Mouse (Mus musculus): ENCODE data around the gene Slc25a12. TPM values are rescaled to one million over a fixed set of nuclear protein-coding genes. Genes with fewer than 3 reads are reported as not detected.

Slc25a12 gene
- polyA plus RNA-seq, 1 experiment from 2014 or later = 31.1 TPM

DNA sequence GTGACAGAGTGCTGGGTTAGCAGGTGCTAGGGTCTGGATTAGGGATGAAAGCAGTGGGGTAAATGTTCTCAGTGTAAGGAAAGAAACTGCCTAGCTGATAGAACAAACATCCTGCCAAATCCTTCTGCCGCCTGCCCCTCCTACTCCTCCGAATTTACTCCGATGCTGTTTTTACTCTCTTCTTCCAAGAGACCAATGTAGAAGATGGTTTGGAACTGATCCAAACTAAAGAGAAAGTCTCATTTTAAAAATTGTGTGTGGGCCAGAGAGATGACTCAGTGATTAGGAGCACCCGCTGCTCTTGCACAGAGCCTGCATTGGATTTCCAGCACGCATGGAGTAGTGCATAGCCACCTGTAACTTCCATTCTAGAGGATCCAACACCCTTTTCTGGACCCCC, 4.2 kb upstream of the Slc25a12 start:
- H3K4me1 ChIP-seq = peaks cover 39% of the 10 kb centered on the region
- no peaks in the 10 kb centered on the region for H3K9me3 ChIP-seq (replicated peaks)
- H3K27ac ChIP-seq = no peak overlapping the region
- H3K4me3 ChIP-seq = no peak overlapping the region
- 82% methylated on average over 5 of the region's 5 CpGs for WGBS (ENCODE audit: insufficient replicate concordance)
- no peaks in the 10 kb centered on the region for H3K27me3 ChIP-seq (replicated peaks)
- H3K9ac ChIP-seq = no peak overlapping the region
- no peak for ATAC-seq
- H3K4me2 ChIP-seq = no peak overlapping the region
- no peaks in the 10 kb centered on the region for H3K36me3 ChIP-seq

DNA sequence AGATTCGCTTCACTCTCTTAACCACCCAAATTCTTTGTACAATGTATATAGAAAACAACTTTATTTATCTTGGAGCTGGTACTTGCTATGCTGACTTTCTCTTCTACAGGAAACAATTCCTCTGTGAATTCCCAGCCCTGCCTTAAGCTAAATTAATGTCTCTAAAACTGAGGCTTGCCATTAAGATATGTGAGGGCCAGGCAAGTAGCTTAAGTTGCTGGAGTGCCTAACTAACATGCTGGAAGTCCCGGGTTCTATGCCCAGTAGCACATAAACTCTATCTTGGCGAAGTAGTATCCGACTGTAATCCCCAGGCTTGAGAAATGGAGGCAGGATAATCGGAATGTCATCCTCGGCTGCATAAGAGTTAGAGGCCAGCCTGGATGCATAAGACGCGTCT, 537 bp upstream of the Slc25a12 start:
- H3K27me3 ChIP-seq (replicated peaks) = no peaks in the 10 kb centered on the region
- peak overlapping the region; percentile 95 for H3K4me2 ChIP-seq
- WGBS (ENCODE audit: insufficient replicate concordance) = 39% methylated on average over 8 of the region's 8 CpGs
- peaks cover 27% of the 10 kb centered on the region for H3K4me1 ChIP-seq
- no peaks in the 10 kb centered on the region for H3K36me3 ChIP-seq
- peak overlapping the region; percentile 88 for H3K27ac ChIP-seq
- no peaks in the 10 kb centered on the region for H3K9me3 ChIP-seq (replicated peaks)
- peak overlapping the region; percentile 61 for H3K9ac ChIP-seq
- peak overlapping the region; percentile 83 for H3K4me3 ChIP-seq
- no peak for ATAC-seq

DNA sequence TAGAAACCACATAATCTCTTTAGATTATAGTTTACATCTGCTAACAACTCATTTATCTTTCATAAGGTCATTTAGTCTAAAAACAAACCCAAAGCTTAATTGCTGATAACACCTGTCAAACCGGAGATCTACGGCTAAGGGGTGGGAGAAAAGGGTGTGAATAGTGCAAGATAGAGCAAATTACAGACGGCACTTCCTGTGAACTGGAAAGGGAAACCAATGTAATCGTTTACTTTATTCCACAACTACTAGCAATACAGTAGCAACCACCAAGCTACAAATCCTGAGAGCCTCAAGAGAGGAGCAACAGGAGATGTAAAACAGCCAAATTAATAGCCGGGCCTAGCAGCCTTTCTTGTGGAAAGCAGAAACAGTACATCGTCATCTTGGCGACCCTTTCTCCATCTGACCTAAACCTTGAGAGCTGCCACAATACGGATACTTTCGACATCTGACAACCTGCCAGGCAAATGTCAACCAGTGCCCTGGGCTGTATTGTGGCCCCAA, 878 bp downstream of the Slc25a12 start:
- Histone ChIP-seq H3K36me3 (0 out of 2 replicates have a peak, but pooled peaks cover 5% of the 10 kb centered on the region), H3K4me3 (peak overlapping the region; percentile 83), H3K27me3 (replicated peaks) (no peaks in the 10 kb centered on the region), H3K4me2 (peak overlapping the region; percentile 95), H3K9me3 (replicated peaks) (no peaks in the 10 kb centered on the region), H3K9ac (peak overlapping the region; percentile 81), H3K4me1 (peaks cover 27% of the 10 kb centered on the region), H3K27ac (peak overlapping the region; percentile 88)
- WGBS (ENCODE audit: insufficient replicate concordance) = 8% methylated on average over 9 of the region's 9 CpGs
- no peak for ATAC-seq

DNA sequence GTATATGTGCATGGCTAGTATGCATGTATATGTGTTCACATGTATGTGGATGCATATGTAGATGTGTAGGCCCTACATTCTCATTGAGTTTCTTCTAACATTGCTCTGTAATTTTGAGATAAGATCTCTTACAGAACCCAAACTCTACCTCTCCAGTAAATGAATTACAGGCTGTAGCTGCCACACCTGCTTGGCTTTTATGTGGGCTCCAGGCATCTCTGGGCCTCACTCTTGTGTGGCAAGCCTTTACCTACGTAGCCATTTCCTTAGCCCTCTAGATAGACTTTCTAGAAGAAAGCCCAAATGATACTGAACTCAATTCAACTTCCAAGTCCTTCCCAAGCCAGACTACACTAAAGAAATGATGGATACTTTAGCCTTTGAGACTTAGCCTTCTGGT, 7.4 kb downstream of the Slc25a12 start:
- Histone ChIP-seq H3K9me3 (replicated peaks) (no peaks in the 10 kb centered on the region), H3K36me3 (0 out of 2 replicates have a peak, but pooled peaks cover 11% of the 10 kb centered on the region), H3K27me3 (replicated peaks) (no peaks in the 10 kb centered on the region), H3K27ac (no peak overlapping the region), H3K9ac (no peak overlapping the region), H3K4me1 (peaks cover 22% of the 10 kb centered on the region), H3K4me3 (no peak overlapping the region), H3K4me2 (no peak overlapping the region)
- ATAC-seq = no peak
- 78% methylated on average over 1 of the region's 1 CpGs for WGBS (ENCODE audit: insufficient replicate concordance)

DNA sequence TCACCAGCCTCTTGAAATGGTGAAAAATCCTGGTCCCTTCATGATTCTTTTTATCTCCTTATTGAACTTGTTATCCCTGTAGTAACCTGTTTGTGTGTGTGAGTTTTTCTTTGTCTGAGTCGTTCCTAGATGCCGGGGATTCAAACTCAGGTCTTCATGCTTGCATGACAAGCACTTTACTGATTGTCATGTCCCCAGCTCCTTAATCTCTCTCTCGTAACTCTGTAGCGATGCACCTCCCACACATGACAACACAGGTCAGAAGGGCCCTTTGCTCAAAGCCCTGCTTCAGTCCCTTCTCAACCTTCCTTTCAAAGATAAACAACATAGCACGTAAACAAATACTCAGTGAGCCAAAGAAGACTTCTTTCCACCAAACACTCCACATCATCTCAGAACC, 9.2 kb downstream of the Slc25a12 start:
- Histone ChIP-seq H3K9me3 (replicated peaks) (no peaks in the 10 kb centered on the region), H3K9ac (no peak overlapping the region), H3K4me3 (no peak overlapping the region), H3K4me1 (peaks cover 29% of the 10 kb centered on the region), H3K27me3 (replicated peaks) (no peaks in the 10 kb centered on the region), H3K27ac (no peak overlapping the region), H3K4me2 (no peak overlapping the region), H3K36me3 (0 out of 2 replicates have a peak, but pooled peaks cover 11% of the 10 kb centered on the region)
- WGBS (ENCODE audit: insufficient replicate concordance) = 79% methylated on average over 5 of the region's 5 CpGs
- ATAC-seq = no peak

DNA sequence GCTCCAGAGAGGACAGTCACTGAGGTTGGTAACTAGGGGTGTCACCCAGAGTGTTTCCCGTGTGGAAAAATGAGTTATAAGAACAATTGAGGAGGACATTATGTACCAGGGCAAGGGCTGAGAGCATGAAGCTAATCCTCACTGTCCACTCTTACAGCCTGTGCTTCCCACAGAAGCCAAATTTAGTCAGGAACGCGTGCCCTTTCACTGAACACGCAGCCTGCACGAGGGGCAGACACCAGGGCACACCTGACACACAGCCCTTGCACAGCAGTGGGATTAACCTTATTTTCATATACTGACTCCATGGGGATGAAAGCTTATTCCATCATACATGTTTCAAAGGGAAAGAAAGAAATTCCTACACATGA, 13.5 kb downstream of the Slc25a12 start:
- Histone ChIP-seq H3K27me3 (replicated peaks) (no peaks in the 10 kb centered on the region), H3K4me2 (no peak overlapping the region), H3K27ac (no peak overlapping the region), H3K36me3 (no peaks in the 10 kb centered on the region), H3K9ac (no peak overlapping the region), H3K4me1 (peaks cover 32% of the 10 kb centered on the region), H3K4me3 (no peak overlapping the region), H3K9me3 (replicated peaks) (no peaks in the 10 kb centered on the region)
- no peak for ATAC-seq
- WGBS (ENCODE audit: insufficient replicate concordance) = 72% methylated on average over 5 of the region's 5 CpGs

DNA sequence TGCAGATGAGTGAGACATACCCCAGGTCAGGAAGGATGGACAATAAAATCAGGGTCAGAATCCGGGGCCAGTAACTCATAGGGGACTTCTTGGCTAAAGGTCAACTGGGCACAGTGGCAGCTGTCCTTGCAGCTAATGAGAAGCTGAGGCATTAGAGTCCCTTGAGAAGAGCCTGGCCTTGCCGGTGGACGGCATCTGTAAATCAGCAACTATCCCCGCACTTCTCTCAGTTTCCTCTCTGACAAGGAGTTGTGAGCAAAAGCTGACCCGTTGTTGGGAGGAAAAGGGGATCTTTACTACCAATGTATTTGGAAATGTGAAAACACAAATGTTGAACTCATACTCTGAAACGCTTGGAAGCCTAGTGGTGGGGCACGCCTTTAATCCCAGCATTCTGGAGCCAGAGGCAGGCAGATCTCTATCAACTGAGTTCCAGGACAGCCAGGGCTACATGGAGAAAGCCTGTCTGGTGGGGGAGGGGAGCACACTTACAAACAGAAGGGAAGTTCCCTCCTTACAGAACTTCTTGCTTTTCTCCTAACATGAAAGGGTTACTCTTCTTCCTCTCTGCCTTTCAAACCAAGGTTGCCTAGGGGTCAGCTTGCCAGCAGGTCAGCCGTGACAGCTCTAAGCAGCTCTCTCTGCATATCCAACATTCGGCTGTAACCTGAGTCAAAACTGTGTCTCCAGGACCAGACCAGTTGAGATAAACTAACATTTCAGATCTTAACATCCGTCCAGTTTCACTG, 14.1 kb downstream of the Slc25a12 start:
- Histone ChIP-seq H3K9me3 (replicated peaks) (no peaks in the 10 kb centered on the region), H3K27ac (no peak overlapping the region), H3K9ac (no peak overlapping the region), H3K36me3 (no peaks in the 10 kb centered on the region), H3K4me2 (no peak overlapping the region), H3K27me3 (replicated peaks) (no peaks in the 10 kb centered on the region), H3K4me1 (peaks cover 30% of the 10 kb centered on the region), H3K4me3 (no peak overlapping the region)
- no peak for ATAC-seq
- WGBS (ENCODE audit: insufficient replicate concordance) = 39% methylated on average over 10 of the region's 10 CpGs

DNA sequence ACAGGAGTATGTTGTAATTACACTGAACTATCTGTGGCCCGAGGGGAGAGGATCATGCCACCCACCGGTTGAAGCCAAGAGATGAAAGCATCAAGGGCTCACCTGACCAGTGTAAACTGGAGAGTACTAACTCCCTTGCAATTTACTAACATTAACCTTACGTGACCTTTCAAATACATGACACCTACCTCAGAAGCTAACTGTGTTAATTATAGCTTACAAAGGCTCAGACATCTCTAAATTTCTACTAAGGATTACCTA, 15.9 kb downstream of the Slc25a12 start:
- WGBS (ENCODE audit: insufficient replicate concordance) = 87% methylated on average over 3 of the region's 3 CpGs
- no peak overlapping the region for H3K9ac ChIP-seq
- H3K4me1 ChIP-seq = peaks cover 12% of the 10 kb centered on the region
- H3K9me3 ChIP-seq (replicated peaks) = no peaks in the 10 kb centered on the region
- no peak overlapping the region for H3K4me3 ChIP-seq
- no peak for ATAC-seq
- H3K4me2 ChIP-seq = no peak overlapping the region
- H3K27ac ChIP-seq = no peak overlapping the region
- H3K27me3 ChIP-seq (replicated peaks) = no peaks in the 10 kb centered on the region
- no peaks in the 10 kb centered on the region for H3K36me3 ChIP-seq

DNA sequence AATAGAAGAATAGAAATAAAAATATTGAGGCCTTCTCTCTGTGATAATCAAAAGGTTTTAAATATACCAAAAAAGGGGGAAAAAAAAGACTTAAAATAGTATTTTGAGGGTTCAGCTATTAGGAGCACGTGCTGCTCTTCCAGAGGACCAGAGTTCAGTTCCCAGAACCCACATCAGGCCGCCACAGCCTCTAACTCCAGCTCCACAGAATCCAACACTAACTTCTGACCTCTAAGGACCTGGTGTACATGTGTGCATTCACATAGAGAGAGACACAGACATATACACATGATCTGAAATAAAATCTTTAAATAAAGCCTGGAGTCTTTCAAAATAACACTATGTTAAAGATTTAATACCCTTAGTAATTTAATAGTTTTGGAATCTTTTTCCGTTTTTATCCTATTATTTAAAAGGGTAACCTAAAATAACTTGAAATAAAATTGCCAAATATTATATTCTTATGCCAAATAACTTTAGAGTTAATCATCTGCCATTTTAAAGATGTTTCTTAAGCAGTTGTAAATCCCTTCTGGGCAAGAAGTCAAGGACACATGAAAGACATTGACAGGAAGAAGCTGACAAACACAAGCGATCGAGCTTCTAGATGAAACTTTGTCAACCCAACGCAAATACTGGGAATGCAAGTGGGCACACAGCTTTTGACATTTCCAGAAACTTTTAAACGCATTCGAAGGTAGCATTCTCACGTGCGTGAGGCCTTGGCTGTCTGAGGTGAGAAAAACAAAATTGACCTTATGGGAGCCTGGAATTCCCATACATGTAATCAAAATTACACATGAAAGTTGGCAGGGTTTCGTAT, 16.4 kb downstream of the Slc25a12 start:
- no peak overlapping the region for H3K27ac ChIP-seq
- WGBS (ENCODE audit: insufficient replicate concordance) = 86% methylated on average over 11 of the region's 11 CpGs
- peaks cover 11% of the 10 kb centered on the region for H3K4me1 ChIP-seq
- H3K27me3 ChIP-seq (replicated peaks) = no peaks in the 10 kb centered on the region
- no peaks in the 10 kb centered on the region for H3K9me3 ChIP-seq (replicated peaks)
- no peak overlapping the region for H3K4me3 ChIP-seq
- no peak overlapping the region for H3K4me2 ChIP-seq
- no peak for ATAC-seq
- H3K36me3 ChIP-seq = no peaks in the 10 kb centered on the region
- H3K9ac ChIP-seq = no peak overlapping the region

DNA sequence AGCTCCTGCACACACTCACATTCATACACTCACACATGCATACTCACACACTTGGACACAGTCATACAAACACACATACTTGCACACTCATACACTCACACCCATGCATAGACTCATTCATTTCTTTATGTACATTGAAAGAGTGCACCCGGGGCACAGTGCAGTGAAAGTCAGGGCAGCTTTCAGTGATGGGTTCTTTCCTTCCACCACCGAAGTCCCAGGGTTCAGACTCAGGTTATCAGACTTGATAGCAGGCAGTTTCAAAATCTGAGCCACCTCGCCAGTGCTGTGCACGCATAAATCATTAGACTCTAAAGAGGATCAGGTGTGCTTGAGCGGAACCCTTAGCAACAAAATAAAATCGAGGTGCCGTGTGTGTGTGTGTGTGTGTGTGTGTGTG, 17.4 kb downstream of the Slc25a12 start:
- no peaks in the 10 kb centered on the region for H3K27me3 ChIP-seq (replicated peaks)
- 76% methylated on average over 7 of the region's 7 CpGs for WGBS (ENCODE audit: insufficient replicate concordance)
- ATAC-seq = no peak
- H3K27ac ChIP-seq = no peak overlapping the region
- no peaks in the 10 kb centered on the region for H3K9me3 ChIP-seq (replicated peaks)
- no peak overlapping the region for H3K4me2 ChIP-seq
- no peaks in the 10 kb centered on the region for H3K36me3 ChIP-seq
- peaks cover 11% of the 10 kb centered on the region for H3K4me1 ChIP-seq
- no peak overlapping the region for H3K9ac ChIP-seq
- H3K4me3 ChIP-seq = no peak overlapping the region

DNA sequence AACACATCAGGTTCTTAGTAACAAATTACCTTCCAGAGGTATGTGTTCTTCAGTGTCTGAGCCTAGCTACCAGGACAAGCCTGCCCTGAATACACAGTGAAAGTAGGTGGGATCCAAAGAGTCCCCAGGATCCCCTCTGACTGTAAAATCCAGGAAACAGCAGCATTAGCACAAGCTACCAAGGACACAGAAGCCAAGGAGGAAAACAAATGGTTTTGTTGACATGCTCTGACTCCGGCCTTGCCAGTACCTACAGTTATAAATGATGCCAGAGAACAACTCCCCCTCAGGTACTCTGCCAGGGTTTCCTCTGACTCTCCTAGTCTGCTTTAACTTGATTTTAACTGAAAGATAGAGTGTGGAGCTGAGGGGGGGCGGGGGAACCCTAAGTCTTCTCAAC, 18.0 kb downstream of the Slc25a12 start:
- ATAC-seq = no peak

DNA sequence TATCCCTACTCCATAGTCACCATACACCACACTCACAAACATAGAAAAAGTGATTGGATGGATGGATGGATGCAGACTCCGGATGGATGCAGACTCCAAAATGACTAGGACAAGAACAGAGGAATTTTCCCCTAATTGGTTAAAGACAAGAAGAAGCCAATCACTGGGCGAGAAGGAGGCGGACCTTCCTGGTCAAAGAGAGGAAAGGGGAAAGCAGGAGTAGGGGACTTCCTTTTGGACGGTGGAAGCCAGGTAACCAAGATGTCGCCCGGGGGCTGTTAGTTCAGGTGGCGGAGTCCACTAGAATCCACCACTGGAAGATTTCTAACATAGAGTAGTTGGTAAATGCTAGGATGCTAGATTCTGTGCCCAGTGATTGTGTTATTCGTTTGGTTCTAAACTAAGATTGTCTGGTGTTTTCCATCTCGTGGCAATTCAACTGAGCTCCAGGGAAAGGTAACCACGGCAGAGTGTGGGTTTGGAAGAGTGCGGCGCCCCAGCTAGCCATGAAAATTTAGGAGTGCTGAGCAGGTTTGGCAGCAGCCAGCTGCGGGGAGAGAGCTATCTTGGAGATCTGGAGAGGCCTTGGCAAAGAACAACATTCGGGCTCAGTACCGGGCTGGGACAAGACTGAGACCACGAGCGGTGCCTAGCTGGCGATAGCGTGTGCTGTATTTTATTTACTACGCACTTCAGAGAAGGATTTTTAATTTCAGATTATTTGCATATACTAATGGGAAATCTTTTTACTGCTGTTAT, 19.6 kb downstream of the Slc25a12 start:
- Histone ChIP-seq H3K36me3 (peaks cover 13% of the 10 kb centered on the region), H3K4me3 (no peak overlapping the region), H3K27me3 (replicated peaks) (no peaks in the 10 kb centered on the region), H3K27ac (no peak overlapping the region), H3K9me3 (replicated peaks) (peaks cover 7% of the 10 kb centered on the region), H3K4me1 (no peaks in the 10 kb centered on the region; the same call in 1 of the 2 replicates), H3K9ac (no peak overlapping the region), H3K4me2 (no peak overlapping the region)
- 88% methylated on average over 20 of the region's 20 CpGs for WGBS (ENCODE audit: insufficient replicate concordance)
- no peak for ATAC-seq

More for the DNA sequence above, 18.0 kb downstream of the Slc25a12 start:
- H3K4me3 ChIP-seq = no peak overlapping the region
- H3K36me3 ChIP-seq = no peaks in the 10 kb centered on the region; the same call in 1 of the 2 replicates
- no peaks in the 10 kb centered on the region for H3K9me3 ChIP-seq (replicated peaks)
- H3K4me1 ChIP-seq = peaks cover 11% of the 10 kb centered on the region
- H3K27ac ChIP-seq = no peak overlapping the region
- no peaks in the 10 kb centered on the region for H3K27me3 ChIP-seq (replicated peaks)
- 79% methylated on average over 2 of the region's 2 CpGs for WGBS (ENCODE audit: insufficient replicate concordance)
- H3K4me2 ChIP-seq = no peak overlapping the region
- H3K9ac ChIP-seq = no peak overlapping the region
